Mouse (Mus musculus): ENCODE results near the gene Asb2. TPM values are rescaled to one million over a fixed set of nuclear protein-coding genes. Genes with fewer than 3 reads are reported as not detected.
A peak's percentile ranks its signal among the peaks of the same experiment; 100 is the strongest.

The Asb2 gene
- polyA plus RNA-seq, 1 experiment from 2014 or later, result 3.5 TPM

GRCm38 (mm10) chr12:103296292-103296691 is 59.5 kb downstream of the Asb2 start:
- H3K27ac ChIP-seq (replicated peaks), result no peak overlapping the region
- H3K9ac ChIP-seq, result no peak overlapping the region
- no peak for ATAC-seq (ENCODE audit: insufficient read depth)
- no peaks in the 10 kb centered on the region for H3K36me3 ChIP-seq (replicated peaks)
- H3K4me2 ChIP-seq, result no peak overlapping the region
- H3K4me1 ChIP-seq (replicated peaks), result no peaks in the 10 kb centered on the region; the same call in 1 of the 2 replicates
- no peak overlapping the region for H3K4me3 ChIP-seq (replicated peaks)
- 25% methylated on average over 4 of the region's 4 CpGs for WGBS (ENCODE audit: insufficient replicate concordance)
- no peaks in the 10 kb centered on the region for H3K9me3 ChIP-seq (replicated peaks)
- no peaks in the 10 kb centered on the region for H3K27me3 ChIP-seq

GRCm38 (mm10) chr12:103292366-103292765 is 63.4 kb downstream of the Asb2 start:
- Histone ChIP-seq H3K27me3 (no peaks in the 10 kb centered on the region), H3K4me1 (replicated peaks) (no peaks in the 10 kb centered on the region; the same call in 1 of the 2 replicates), H3K4me2 (no peak overlapping the region), H3K36me3 (replicated peaks) (no peaks in the 10 kb centered on the region), H3K4me3 (replicated peaks) (no peak overlapping the region), H3K9me3 (replicated peaks) (no peaks in the 10 kb centered on the region), H3K9ac (no peak overlapping the region), H3K27ac (replicated peaks) (no peak overlapping the region)
- ATAC-seq (ENCODE audit: insufficient read depth), result no peak
- 59% methylated on average over 3 of the region's 3 CpGs for WGBS (ENCODE audit: insufficient replicate concordance)

- no peak overlapping the region for H3K4me3 ChIP-seq (replicated peaks)
- H3K4me2 ChIP-seq, result no peak overlapping the region
- no peaks in the 10 kb centered on the region for H3K9me3 ChIP-seq (replicated peaks)
- H3K27me3 ChIP-seq, result no peaks in the 10 kb centered on the region
- no peak overlapping the region for H3K9ac ChIP-seq
- H3K4me1 ChIP-seq (replicated peaks), result no peaks in the 10 kb centered on the region; the same call in 1 of the 2 replicates
- ATAC-seq (ENCODE audit: insufficient read depth), result no peak
- no peaks in the 10 kb centered on the region for H3K36me3 ChIP-seq (replicated peaks)
- H3K27ac ChIP-seq (replicated peaks), result no peak overlapping the region
- 49% methylated on average over 4 of the region's 4 CpGs for WGBS (ENCODE audit: insufficient replicate concordance)
Observed at GRCm38 (mm10) chr12:103287276-103287675, 68.5 kb downstream of the Asb2 start.

- WGBS (ENCODE audit: insufficient replicate concordance), result 54% methylated on average over 3 of the region's 3 CpGs
- Histone ChIP-seq H3K27ac (replicated peaks) (no peak overlapping the region), H3K4me1 (replicated peaks) (no peaks in the 10 kb centered on the region; the same call in 1 of the 2 replicates), H3K4me3 (replicated peaks) (no peak overlapping the region), H3K9me3 (replicated peaks) (no peaks in the 10 kb centered on the region), H3K36me3 (replicated peaks) (no peaks in the 10 kb centered on the region), H3K4me2 (no peak overlapping the region), H3K9ac (no peak overlapping the region), H3K27me3 (no peaks in the 10 kb centered on the region)
- no peak for ATAC-seq (ENCODE audit: insufficient read depth)
Observed at GRCm38 (mm10) chr12:103283411-103283810, 72.4 kb downstream of the Asb2 start.

GRCm38 (mm10) chr12:103282936-103283335 is 72.9 kb downstream of the Asb2 start:
- ATAC-seq (ENCODE audit: insufficient read depth), result no peak
- no peaks in the 10 kb centered on the region for H3K9me3 ChIP-seq (replicated peaks)
- no peaks in the 10 kb centered on the region for H3K36me3 ChIP-seq (replicated peaks)
- H3K9ac ChIP-seq, result no peak overlapping the region
- WGBS (ENCODE audit: insufficient replicate concordance), result 45% methylated on average over 6 of the region's 6 CpGs
- H3K4me2 ChIP-seq, result no peak overlapping the region
- no peaks in the 10 kb centered on the region; the same call in 1 of the 2 replicates for H3K4me1 ChIP-seq (replicated peaks)
- H3K27me3 ChIP-seq, result no peaks in the 10 kb centered on the region
- H3K4me3 ChIP-seq (replicated peaks), result no peak overlapping the region
- H3K27ac ChIP-seq (replicated peaks), result no peak overlapping the region

GRCm38 (mm10) chr12:103281912-103282311 is 73.9 kb downstream of the Asb2 start:
- Histone ChIP-seq H3K4me1 (replicated peaks) (no peaks in the 10 kb centered on the region; the same call in 1 of the 2 replicates), H3K9me3 (replicated peaks) (no peaks in the 10 kb centered on the region), H3K27me3 (no peaks in the 10 kb centered on the region), H3K4me3 (replicated peaks) (no peak overlapping the region), H3K9ac (no peak overlapping the region), H3K4me2 (no peak overlapping the region), H3K36me3 (replicated peaks) (no peaks in the 10 kb centered on the region), H3K27ac (replicated peaks) (no peak overlapping the region)
- ATAC-seq (ENCODE audit: insufficient read depth), result peak; percentile 71
- 56% methylated on average over 4 of the region's 4 CpGs for WGBS (ENCODE audit: insufficient replicate concordance)

GRCm38 (mm10) chr12:103281491-103281890 is 74.3 kb downstream of the Asb2 start:
- H3K9ac ChIP-seq, result no peak overlapping the region
- H3K36me3 ChIP-seq (replicated peaks), result no peaks in the 10 kb centered on the region
- no peak overlapping the region for H3K4me2 ChIP-seq
- ATAC-seq (ENCODE audit: insufficient read depth), result no peak
- H3K9me3 ChIP-seq (replicated peaks), result no peaks in the 10 kb centered on the region
- H3K4me1 ChIP-seq (replicated peaks), result no peaks in the 10 kb centered on the region; the same call in 1 of the 2 replicates
- H3K27ac ChIP-seq (replicated peaks), result no peak overlapping the region
- H3K4me3 ChIP-seq (replicated peaks), result no peak overlapping the region
- H3K27me3 ChIP-seq, result no peaks in the 10 kb centered on the region
- 37% methylated on average over 2 of the region's 2 CpGs for WGBS (ENCODE audit: insufficient replicate concordance)

GRCm38 (mm10) chr12:103276422-103276821 is 79.4 kb downstream of the Asb2 start:
- H3K36me3 ChIP-seq (replicated peaks), result no peaks in the 10 kb centered on the region

GRCm38 (mm10) chr12:103273732-103274131 is 82.1 kb downstream of the Asb2 start:
- Histone ChIP-seq H3K36me3 (replicated peaks) (no peaks in the 10 kb centered on the region), H3K4me1 (replicated peaks) (no peaks in the 10 kb centered on the region), H3K27ac (replicated peaks) (no peak overlapping the region), H3K27me3 (no peaks in the 10 kb centered on the region), H3K9me3 (replicated peaks) (no peaks in the 10 kb centered on the region), H3K4me2 (no peak overlapping the region), H3K4me3 (replicated peaks) (no peak overlapping the region), H3K9ac (no peak overlapping the region)
- 61% methylated on average over 2 of the region's 2 CpGs for WGBS (ENCODE audit: insufficient replicate concordance)
- no peak for ATAC-seq (ENCODE audit: insufficient read depth)

More at GRCm38 (mm10) chr12:103276422-103276821, 79.4 kb downstream of the Asb2 start:
- Histone ChIP-seq H3K9ac (no peak overlapping the region), H3K4me2 (no peak overlapping the region), H3K9me3 (replicated peaks) (no peaks in the 10 kb centered on the region), H3K27ac (replicated peaks) (no peak overlapping the region), H3K4me3 (replicated peaks) (no peak overlapping the region), H3K4me1 (replicated peaks) (no peaks in the 10 kb centered on the region), H3K27me3 (no peaks in the 10 kb centered on the region)
- 42% methylated on average over 4 of the region's 4 CpGs for WGBS (ENCODE audit: insufficient replicate concordance)
- ATAC-seq (ENCODE audit: insufficient read depth), result no peak

- 45% methylated on average over 6 of the region's 6 CpGs for WGBS (ENCODE audit: insufficient replicate concordance)
- Histone ChIP-seq H3K36me3 (replicated peaks) (no peaks in the 10 kb centered on the region), H3K27ac (replicated peaks) (no peak overlapping the region), H3K9me3 (replicated peaks) (no peaks in the 10 kb centered on the region), H3K4me1 (replicated peaks) (no peaks in the 10 kb centered on the region), H3K4me3 (replicated peaks) (no peak overlapping the region), H3K9ac (no peak overlapping the region), H3K4me2 (no peak overlapping the region), H3K27me3 (no peaks in the 10 kb centered on the region)
- ATAC-seq (ENCODE audit: insufficient read depth), result no peak
Observed at GRCm38 (mm10) chr12:103273051-103273450, 82.8 kb downstream of the Asb2 start.

- no peak overlapping the region for H3K27ac ChIP-seq (replicated peaks)
- 65% methylated on average over 3 of the region's 3 CpGs for WGBS (ENCODE audit: insufficient replicate concordance)
- no peak overlapping the region for H3K9ac ChIP-seq
- no peaks in the 10 kb centered on the region for H3K36me3 ChIP-seq (replicated peaks)
- H3K27me3 ChIP-seq, result no peaks in the 10 kb centered on the region
- H3K4me2 ChIP-seq, result no peak overlapping the region
- ATAC-seq (ENCODE audit: insufficient read depth), result no peak
- H3K4me3 ChIP-seq (replicated peaks), result no peak overlapping the region
- H3K4me1 ChIP-seq (replicated peaks), result no peaks in the 10 kb centered on the region
- no peaks in the 10 kb centered on the region for H3K9me3 ChIP-seq (replicated peaks)
Observed at GRCm38 (mm10) chr12:103272176-103272575, 83.6 kb downstream of the Asb2 start.

Data from liver, embryonic 15.5 days (tissue).